Mouse (Mus musculus) thymus, postnatal 10 days (tissue): ENCODE results near the gene Cactin.

Experiments
- DNase-seq, 2 experiments: peaks; one replicate each; pipeline ENCODE4 v3.0.0; 2021; ENCODE audit warnings: low spot score in 2 of 2

The Cactin gene

GRCm38 (mm10) chr10:81365073-81365472 lies 44.2 kb downstream of the Cactin start:
- DNase-seq: no peak

- no peak for DNase-seq
These were observed 45.0 kb downstream of the Cactin start, which contains the start of gene 4930404N11Rik for GRCm38 (mm10) chr10:81365672-81366476. Gene 4930404N11Rik, minus strand, starts transcription at chr10:81365816.

DNA sequence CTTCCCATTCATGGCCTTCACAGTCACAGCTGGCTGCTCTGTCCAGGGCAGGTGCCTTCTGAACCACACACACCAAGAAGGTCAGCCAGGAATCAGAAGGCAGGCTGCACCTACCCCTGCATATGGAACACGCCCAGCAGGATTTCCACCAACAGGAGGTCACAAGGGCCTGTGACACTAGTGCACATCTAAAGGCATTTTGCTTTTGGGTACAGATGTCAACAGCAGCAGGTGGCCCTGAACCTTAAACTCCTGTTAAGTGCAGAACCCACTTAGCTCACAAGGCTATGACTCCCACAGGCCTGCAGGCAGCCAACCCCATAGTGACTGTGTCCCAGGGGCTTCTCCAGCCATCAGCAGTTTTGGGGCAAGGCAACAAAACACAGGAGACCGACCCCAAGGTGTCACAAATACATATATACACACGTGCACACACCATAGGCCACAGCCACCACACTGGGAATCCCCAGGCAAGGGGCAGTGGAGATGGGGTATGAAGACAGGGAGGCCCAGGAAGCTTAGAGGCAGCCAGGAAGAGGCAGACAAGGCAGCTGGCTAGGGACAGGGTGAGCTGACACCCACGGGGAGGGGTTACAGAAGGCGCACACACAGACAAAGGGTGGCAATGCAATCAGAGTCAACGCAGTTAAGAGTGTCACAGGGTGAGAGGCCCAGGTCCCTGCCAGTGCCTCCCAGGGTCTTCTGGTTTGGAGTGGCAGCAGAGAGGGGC lies 45.7 kb downstream of the Cactin start:
- no peak for DNase-seq

GRCm38 (mm10) chr10:81367207-81367495 lies 46.2 kb downstream of the Cactin start:
- no peak for DNase-seq

- DNase-seq: no peak
These were observed 54.4 kb downstream of the Cactin start for GRCm38 (mm10) chr10:81375322-81375721.
